Mouse (Mus musculus) forebrain, postnatal 0 days (tissue): ENCODE data around the gene Smc1a. TPM values are rescaled to one million over a fixed set of nuclear protein-coding genes. Genes with fewer than 3 reads are reported as not detected.

ENCODE experiments used
- ATAC-seq: fragments of 200-750 bp; cut with Nextera tagmentation; 2 replicates; pipeline ENCODE4 v1.8.0; 2017; ENCODE audit warnings: mild to moderate bottlenecking, moderate library complexity
- DNase-seq: peaks from one replicate; pipeline ENCODE4 v3.0.0-alpha.2; 2015
- H3K27ac ChIP-seq: fragments of 300-500 bp; sonication (generic); 2 replicates; pipeline ENCODE4 v1.5.1; 2014; ENCODE audit warnings: low read depth, mild to moderate bottlenecking, antibody characterized with exemption, low read length, moderate library complexity, mixed read lengths
- H3K27me3 ChIP-seq: fragments of 300-500 bp; sonication (generic); 2 replicates; pipeline ENCODE4 v1.6.1; 2014; ENCODE audit warnings: mild to moderate bottlenecking, low read length, mixed read lengths; ENCODE audit not compliant: insufficient read depth
- H3K36me3 ChIP-seq: fragments of 300-500 bp; sonication (generic); 2 replicates; pipeline ENCODE4 v1.6.1; 2014; ENCODE audit warnings: mild to moderate bottlenecking, moderate library complexity; ENCODE audit not compliant: insufficient read depth
- H3K4me1 ChIP-seq: fragments of 300-500 bp; sonication (generic); 2 replicates; pipeline ENCODE4 v1.6.1; 2014; ENCODE audit warnings: antibody characterized with exemption; ENCODE audit not compliant: insufficient read depth
- H3K4me2 ChIP-seq: fragments of 300-500 bp; sonication (generic); 2 replicates; pipeline ENCODE4 v1.6.1; 2014; ENCODE audit warnings: low read depth, mild to moderate bottlenecking, moderate library complexity
- H3K4me3 ChIP-seq: fragments of 300-500 bp; sonication (generic); 2 replicates; pipeline ENCODE4 v1.5.1; 2014; ENCODE audit warnings: low read depth, low read length, mixed read lengths
- H3K9ac ChIP-seq: fragments of 300-500 bp; sonication (generic); 2 replicates; pipeline ENCODE4 v1.6.1; 2014; ENCODE audit warnings: mild to moderate bottlenecking
- H3K9me3 ChIP-seq: fragments of 300-500 bp; sonication (generic); 2 replicates; pipeline ENCODE4 v1.6.1; 2016; ENCODE audit warnings: low read length
- CTCF ChIP-seq: sonication (generic); IDR thresholded peaks from 2 replicates; pipeline ENCODE4 v1.5.1; 2016; ENCODE audit warnings: antibody characterized with exemption, control low read depth, low read depth
- WGBS: fragments of 180-500 bp; shearing (Covaris S2); extraction: QIAGEN DNeasy Blood & Tissue Kit; methylation state at CpG from one replicate; pipeline ENCODE4 v1.1.7; 2014; 5-methylcytosine and 5-hydroxymethylcytosine counted together
- polyA plus RNA-seq: library from polyadenylated mRNA; unstranded; fragments of >200 nt; fragmentation: Nextera tagmentation; extraction: Ambion mirVana; gene quantifications from 2 replicates; pipeline ENCODE4 v1.2.1, GENCODE M21; 2015
- total RNA-seq: library from RNA; depleted of rRNA; stranded (reverse); fragments of >200 nt; gene quantifications from 2 replicates; pipeline ENCODE4 v1.2.3, GENCODE M21; 2014; rRNA removed

The Smc1a gene
- total RNA-seq (39.5 and 47.5 TPM in 2 replicates), polyA plus RNA-seq (55.0 and 59.0 TPM in 2 replicates)

GRCm38 (mm10) chrX:152016151-152017145 is at the start of gene Smc1a, which contains the start of gene Ribc1:
Gene Smc1a (plus strand): TSS chrX:152016428.
Gene Ribc1 (minus strand): TSS chrX:152016295.
- H3K4me3 ChIP-seq = peak within 1 kb of the TSS; percentile 54
- peak within 1 kb of the TSS; percentile 91 for H3K27ac ChIP-seq
- no peaks in the 10 kb centered on the region for H3K36me3 ChIP-seq
- WGBS = 25% methylated on average over 64 of the region's 64 CpGs
- DNase-seq = peak; percentile 95
- ATAC-seq = peak; percentile 98
- no peaks in the 10 kb centered on the region for H3K27me3 ChIP-seq
- no peaks in the 10 kb centered on the region for H3K9me3 ChIP-seq
- no peak for TF ChIP-seq CTCF
- peak within 1 kb of the TSS; percentile 49 for H3K4me2 ChIP-seq
- H3K4me1 ChIP-seq = no peaks in the 10 kb centered on the region
- H3K9ac ChIP-seq = peak within 1 kb of the TSS; percentile 60

GRCm38 (mm10) chrX:151999006-151999710 is 17.1 kb upstream of the Smc1a start:
- Histone ChIP-seq H3K27me3 (no peaks in the 10 kb centered on the region), H3K4me1 (no peaks in the 10 kb centered on the region), H3K4me2 (no peak overlapping the region), H3K36me3 (no peaks in the 10 kb centered on the region), H3K9me3 (no peaks in the 10 kb centered on the region), H3K27ac (no peak overlapping the region), H3K9ac (no peak overlapping the region), H3K4me3 (no peak overlapping the region)
- ATAC-seq (no peak), DNase-seq (no peak)
- 72% methylated on average over 4 of the region's 4 CpGs for WGBS
- no peak for TF ChIP-seq CTCF

GRCm38 (mm10) chrX:152001182-152001684 is 15.0 kb upstream of the Smc1a start:
- no peak for ATAC-seq
- no peak overlapping the region for H3K27ac ChIP-seq

GRCm38 (mm10) chrX:152001737-152002710 is 14.2 kb upstream of the Smc1a start, which contains the start of gene Hsd17b10:
Gene Hsd17b10 (plus strand): TSS chrX:152001845.
- no peaks in the 10 kb centered on the region for H3K27me3 ChIP-seq
- ATAC-seq (peak; percentile 99), DNase-seq (peak; percentile 78)
- peak within 1 kb of the TSS; percentile 57 for H3K4me2 ChIP-seq
- H3K27ac ChIP-seq = peak within 1 kb of the TSS; percentile 46; the same call in 1 of the 2 replicates
- no peaks in the 10 kb centered on the region for H3K4me1 ChIP-seq
- WGBS = 24% methylated on average over 39 of the region's 41 CpGs
- no peaks in the 10 kb centered on the region for H3K36me3 ChIP-seq
- peak; percentile 36 for TF ChIP-seq CTCF
- peak within 1 kb of the TSS; percentile 42 for H3K4me3 ChIP-seq
- no peaks in the 10 kb centered on the region for H3K9me3 ChIP-seq
- H3K9ac ChIP-seq = peak within 1 kb of the TSS; percentile 41

More at GRCm38 (mm10) chrX:152001182-152001684, 15.0 kb upstream of the Smc1a start:
- WGBS = 50% methylated on average over 9 of the region's 9 CpGs
- Histone ChIP-seq H3K9me3 (no peaks in the 10 kb centered on the region), H3K27me3 (no peaks in the 10 kb centered on the region), H3K4me1 (no peaks in the 10 kb centered on the region), H3K9ac (peak overlapping the region; percentile 41; the same call in 1 of the 2 replicates), H3K36me3 (no peaks in the 10 kb centered on the region), H3K4me3 (peak overlapping the region; percentile 42), H3K4me2 (peak overlapping the region; percentile 57)
- DNase-seq = no peak
- no peak for TF ChIP-seq CTCF

GRCm38 (mm10) chrX:152002865-152003264 is 13.4 kb upstream of the Smc1a start:
- no peaks in the 10 kb centered on the region for H3K9me3 ChIP-seq
- ATAC-seq = no peak
- no peak for DNase-seq
- peak overlapping the region; percentile 57; the same call in 1 of the 2 replicates for H3K4me2 ChIP-seq
- no peaks in the 10 kb centered on the region for H3K4me1 ChIP-seq
- H3K27me3 ChIP-seq = no peaks in the 10 kb centered on the region
- no peak overlapping the region for H3K9ac ChIP-seq
- no peak overlapping the region for H3K27ac ChIP-seq
- TF ChIP-seq CTCF = no peak
- no peaks in the 10 kb centered on the region for H3K36me3 ChIP-seq
- no peak overlapping the region for H3K4me3 ChIP-seq
- 80% methylated on average over 2 of the region's 2 CpGs for WGBS

GRCm38 (mm10) chrX:152007863-152008262 is 8.4 kb upstream of the Smc1a start:
- DNase-seq = no peak
- WGBS = 72% methylated on average over 1 of the region's 1 CpGs
- no peak overlapping the region for H3K4me3 ChIP-seq
- no peak overlapping the region for H3K27ac ChIP-seq
- ATAC-seq = no peak
- no peaks in the 10 kb centered on the region for H3K27me3 ChIP-seq
- TF ChIP-seq CTCF = no peak
- no peaks in the 10 kb centered on the region for H3K36me3 ChIP-seq
- H3K9ac ChIP-seq = no peak overlapping the region
- H3K9me3 ChIP-seq = no peaks in the 10 kb centered on the region
- H3K4me2 ChIP-seq = no peak overlapping the region
- H3K4me1 ChIP-seq = no peaks in the 10 kb centered on the region
